In genomic region chr3:144825151-144825550, GRCm38 (mm10) we compare ENCODE assay signal across 9 mouse cellular contexts. TPM values are rescaled to one million over a fixed set of nuclear protein-coding genes. Genes with fewer than 3 reads are reported as not detected.
DNase-seq lines count a peak whose midpoint lies in the region; ATAC-seq lines count a peak whose summit lies in the region.
"Had no signal": no experiment of that assay in that cellular context is flagged by ENCODE, and none has a peak within 500 bp of the region (broad histone marks: within the 10 kb centered on the region; RNA-seq: fewer than 3 reads in every experiment).

No protein-coding gene starts in this region.

- no peaks in the 10 kb centered on the region for H3K36me3 ChIP-seq in hindbrain, embryonic 16.5 days (ENCODE audit: control insufficient read depth, insufficient read depth, low read length)

- H3K27me3 ChIP-seq in hindbrain, embryonic 16.5 days (replicated peaks; ENCODE audit: control insufficient read depth, insufficient read depth, low read length) = no peaks in the 10 kb centered on the region

- H3K9me3 ChIP-seq in hindbrain, embryonic 16.5 days (ENCODE audit: control insufficient read depth, low read length) = no peaks in the 10 kb centered on the region

- ATAC-seq in hindbrain, embryonic 16.5 days = peak; percentile 79
- peak; percentile 96 for ATAC-seq in megakaryocyte progenitor cell, adult 5-6 weeks (replicated peaks; ENCODE audit: poor library complexity)

- 19% methylated on average over 10 of the region's 10 CpGs for WGBS in hindbrain, embryonic 16.5 days

- peak; percentile 39 for DNase-seq in WW6 (ENCODE audit: low read depth, low spot score)
- DNase-seq in cerebellum, adult 9-10 months = peak; percentile 47
- DNase-seq in frontal cortex, adult 2 months (ENCODE audit: extremely low spot score in 1 of 2, low spot score in 1 of 2) = peak; percentile 58 to 96
- peak; percentile 73 to 97 for DNase-seq in layer of hippocampus, postnatal 25 days (ENCODE audit: extremely low spot score in 1 of 2, low spot score in 1 of 2)
- peak; percentile 69 to 78 for DNase-seq in right cerebral cortex, postnatal 36 days (ENCODE audit: low spot score in 2 of 2)
- DNase-seq in urinary bladder, postnatal 4 days (ENCODE audit: low spot score in 2 of 2) = peak; percentile 44 to 86

- no peaks in the 10 kb centered on the region for H3K4me1 ChIP-seq in hindbrain, embryonic 16.5 days (ENCODE audit: control insufficient read depth, insufficient read depth, low read depth, low read length)

- no peak overlapping the region for H3K4me3 ChIP-seq in hindbrain, embryonic 16.5 days (ENCODE audit: low read length)
- H3K4me3 ChIP-seq: myocyte had no signal

- no peak overlapping the region for H3K27ac ChIP-seq in hindbrain, embryonic 16.5 days (ENCODE audit: low read depth, low read length)

- H3K4me2 ChIP-seq in hindbrain, embryonic 16.5 days (ENCODE audit: low read length) = no peak overlapping the region

- H3K9ac ChIP-seq in hindbrain, embryonic 16.5 days (ENCODE audit: low read depth, low read length) = no peak overlapping the region

RNA-seq across cellular contexts. Expression of gene Clca3a2, which starts 5.9 kb away (rescaled TPM):
- 0.53 and 0.74 TPM in 2 replicates for polyA plus RNA-seq in frontal cortex, adult 2 months (2012; rRNA removed)
- 0.04 TPM in 1 of 2 replicates, not detected in the other for polyA plus RNA-seq in hindbrain, embryonic 16.5 days (2015; fragmentation: Nextera tagmentation; extraction: Ambion mirVana)
- total RNA-seq in layer of hippocampus, postnatal 25 days (2021) = not detected
- total RNA-seq in megakaryocyte progenitor cell, adult 5-6 weeks (2015) = not detected in 2 replicates
- total RNA-seq in megakaryocyte progenitor cell, adult 5-6 weeks (2017) = not detected in 2 replicates
- polyA plus RNA-seq: myocyte had no signal

RNA-seq across cellular contexts. Expression of gene Clca3b, which starts 24.0 kb away (rescaled TPM):
- polyA plus RNA-seq in frontal cortex, adult 2 months (2012; rRNA removed) = not detected in 2 replicates
- polyA plus RNA-seq in hindbrain, embryonic 16.5 days (2015; fragmentation: Nextera tagmentation; extraction: Ambion mirVana) = not detected in 2 replicates
- total RNA-seq in layer of hippocampus, postnatal 25 days (2021) = not detected
- total RNA-seq in megakaryocyte progenitor cell, adult 5-6 weeks (2015) = not detected in 2 replicates
- total RNA-seq in megakaryocyte progenitor cell, adult 5-6 weeks (2017) = not detected in 2 replicates
- polyA plus RNA-seq: myocyte had no signal
